Mouse (Mus musculus) CH12.LX (cell line): ENCODE measurements around the gene Frat1.
A peak's percentile ranks its signal among the peaks of the same experiment; 100 is the strongest.

Experiments
- CHD1 ChIP-seq: IDR thresholded peaks from 2 replicates; pipeline ENCODE4 v1.6.1; 2012; ENCODE audit warnings: low read depth, low read length, improper control_type of control experiment, inconsistent platforms
- CTCF ChIP-seq, 2 experiments: IDR thresholded peaks in 1 of 2; conservative IDR thresholded peaks in 1 of 2; 2 replicates each; pipeline ENCODE4 v1.5.1; 2011 to 2012; ENCODE audit warnings: low read depth in 2 of 2, low read length in 2 of 2, improper control_type of control experiment in 1 of 2, inconsistent platforms in 1 of 2, mild to moderate bottlenecking in 1 of 2, moderate library complexity in 1 of 2
- ELF1 ChIP-seq: IDR thresholded peaks from 2 replicates; pipeline ENCODE4 v1.6.1; 2014; ENCODE audit warnings: low read depth, mild to moderate bottlenecking, inconsistent platforms, low read length, improper control_type of control experiment
- EP300 ChIP-seq: IDR thresholded peaks from 2 replicates; pipeline ENCODE4 v1.6.1; 2011; ENCODE audit warnings: low read length, improper control_type of control experiment
- ETS1 ChIP-seq: conservative IDR thresholded peaks from 2 replicates; pipeline ENCODE4 v1.6.1; 2012; ENCODE audit warnings: low read depth, mild to moderate bottlenecking, inconsistent platforms, low read length, improper control_type of control experiment, moderate library complexity
- MAX ChIP-seq: IDR thresholded peaks from 2 replicates; pipeline ENCODE4 v1.6.1; 2011; ENCODE audit warnings: low read length, improper control_type of control experiment
- SIN3A ChIP-seq: IDR thresholded peaks from 2 replicates; pipeline ENCODE4 v1.6.1; 2012; ENCODE audit warnings: low read length, improper control_type of control experiment, inconsistent platforms
- TBP ChIP-seq: conservative IDR thresholded peaks from 2 replicates; pipeline ENCODE4 v1.6.1; 2011; ENCODE audit warnings: low read depth, low read length, improper control_type of control experiment
- TCF12 ChIP-seq: IDR thresholded peaks from 2 replicates; pipeline ENCODE4 v1.6.1; 2014; ENCODE audit warnings: low read depth, mild to moderate bottlenecking, inconsistent platforms, low read length, improper control_type of control experiment
- USF1 ChIP-seq: IDR thresholded peaks from 2 replicates; pipeline ENCODE4 v1.6.1; 2014; ENCODE audit warnings: low read depth, mild to moderate bottlenecking, inconsistent platforms, low read length, improper control_type of control experiment
- ZMIZ1 ChIP-seq: IDR thresholded peaks from 2 replicates; pipeline ENCODE4 v1.6.1; 2012; ENCODE audit warnings: low read depth, mild to moderate bottlenecking, inconsistent platforms, low read length, improper control_type of control experiment

GRCm38 (mm10) chr19:41791384-41791783 is 38.4 kb upstream of the Frat1 start:
- TF ChIP-seq ZMIZ1, result no peak
- TF ChIP-seq CTCF (conservative IDR thresholded peaks at IDR 0.05 in 1 of 2, IDR thresholded peaks at IDR 0.05 in 1 of 2; ENCODE audit: low read depth in 2 of 2, low read length in 2 of 2), result peak; percentile 16 to 49; a peak in 2 of 4 replicates
- no peak for TF ChIP-seq MAX
- no peak for TF ChIP-seq TCF12
- TF ChIP-seq USF1, result no peak
- no peak for TF ChIP-seq TBP
- TF ChIP-seq EP300, result no peak
- no peak for TF ChIP-seq CHD1
- no peak for TF ChIP-seq SIN3A
- TF ChIP-seq ELF1, result no peak
- TF ChIP-seq ETS1, result no peak
